Mouse (Mus musculus): ENCODE data around the gene Smco3.
"Not testable (repeated sequence)": the region's sequence is repeated elsewhere in the genome, so short reads cannot be mapped to it uniquely, and the experiment has no call there.

The Smco3 gene

GRCm38 (mm10) chr6:136835352-136835751, at the start of gene Smco3:
Gene Smco3, minus strand, starts transcription at chr6:136835452.
- H3K4me3 ChIP-seq (replicated peaks; ENCODE audit: low read length), result no peak within 1 kb of the TSS
- TF ChIP-seq NANOG (IDR thresholded peaks at IDR 0.05; ENCODE audit: borderline replicate concordance, low read length) (no peak), CTCF (conservative IDR thresholded peaks at IDR 0.05; ENCODE audit: low read length) (no peak), POU5F1 (IDR thresholded peaks at IDR 0.05; ENCODE audit: borderline replicate concordance, low read length) (no peak)

DNA sequence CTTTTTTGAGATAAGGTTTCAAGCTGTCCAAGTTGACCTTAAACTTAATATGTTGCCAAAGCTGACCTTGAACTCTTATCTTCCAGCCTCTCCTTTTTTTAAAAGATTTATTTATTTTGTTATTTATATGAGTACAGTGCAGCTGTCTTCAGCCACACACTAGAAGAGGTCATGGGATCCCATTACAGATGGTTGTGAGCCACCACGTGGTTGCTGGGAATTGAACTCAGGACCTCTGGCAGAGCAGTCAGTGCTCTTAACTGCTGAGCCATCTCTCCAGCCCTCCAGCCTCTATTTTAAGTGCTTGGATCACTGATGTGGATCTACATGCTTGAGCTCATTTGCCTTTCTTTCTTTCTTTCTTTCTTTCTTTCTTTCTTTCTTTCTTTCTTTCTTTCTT, 49.5 kb upstream of the Smco3 start:
- not testable (repeated sequence) for H3K36me3 ChIP-seq (ENCODE audit: insufficient read depth, low read length); H3K4me3 ChIP-seq (replicated peaks; ENCODE audit: low read length); H3K4me1 ChIP-seq (replicated peaks; ENCODE audit: low read depth, low read length); H3K27me3 ChIP-seq (ENCODE audit: insufficient read depth, low read length); H3K9me3 ChIP-seq (ENCODE audit: low read length)

More at GRCm38 (mm10) chr6:136835352-136835751, at the start of gene Smco3:
- Histone ChIP-seq H3K4me1 (replicated peaks; ENCODE audit: low read depth, low read length) (no peaks in the 10 kb centered on the region), H3K27me3 (ENCODE audit: insufficient read depth, low read length) (0 out of 2 replicates have a peak, but pooled peaks cover 2% of the 10 kb centered on the region), H3K36me3 (ENCODE audit: insufficient read depth, low read length) (no peaks in the 10 kb centered on the region), H3K9me3 (ENCODE audit: low read length) (no peaks in the 10 kb centered on the region)

- no peaks in the 10 kb centered on the region for H3K4me1 ChIP-seq (replicated peaks; ENCODE audit: low read depth, low read length)
- no peak overlapping the region for H3K4me3 ChIP-seq (replicated peaks; ENCODE audit: low read length)
- no peaks in the 10 kb centered on the region for H3K27me3 ChIP-seq (ENCODE audit: insufficient read depth, low read length)
- no peaks in the 10 kb centered on the region for H3K9me3 ChIP-seq (ENCODE audit: low read length)
- TF ChIP-seq CTCF (conservative IDR thresholded peaks at IDR 0.05; ENCODE audit: low read length), result no peak
- H3K36me3 ChIP-seq (ENCODE audit: insufficient read depth, low read length), result no peaks in the 10 kb centered on the region
Observed at GRCm38 (mm10) chr6:136883961-136884360, 48.7 kb upstream of the Smco3 start.

- Histone ChIP-seq H3K4me3 (replicated peaks; ENCODE audit: low read length) (no peak overlapping the region), H3K36me3 (ENCODE audit: insufficient read depth, low read length) (no peaks in the 10 kb centered on the region), H3K27me3 (ENCODE audit: insufficient read depth, low read length) (no peaks in the 10 kb centered on the region), H3K4me1 (replicated peaks; ENCODE audit: low read depth, low read length) (no peaks in the 10 kb centered on the region), H3K9me3 (ENCODE audit: low read length) (no peaks in the 10 kb centered on the region)
- no peak for TF ChIP-seq CTCF (conservative IDR thresholded peaks at IDR 0.05; ENCODE audit: low read length)
Observed at GRCm38 (mm10) chr6:136883431-136883915, 48.2 kb upstream of the Smco3 start.

- no peaks in the 10 kb centered on the region for H3K27me3 ChIP-seq (ENCODE audit: insufficient read depth, low read length)
- H3K4me1 ChIP-seq (replicated peaks; ENCODE audit: low read depth, low read length), result no peaks in the 10 kb centered on the region
- H3K4me3 ChIP-seq (replicated peaks; ENCODE audit: low read length), result no peak overlapping the region
- no peaks in the 10 kb centered on the region for H3K36me3 ChIP-seq (ENCODE audit: insufficient read depth, low read length)
- no peaks in the 10 kb centered on the region for H3K9me3 ChIP-seq (ENCODE audit: low read length)
- no peak for TF ChIP-seq NANOG (IDR thresholded peaks at IDR 0.05; ENCODE audit: borderline replicate concordance, low read length)
- TF ChIP-seq CTCF (conservative IDR thresholded peaks at IDR 0.05; ENCODE audit: low read length), result no peak
- no peak for TF ChIP-seq POU5F1 (IDR thresholded peaks at IDR 0.05; ENCODE audit: borderline replicate concordance, low read length)
Observed at GRCm38 (mm10) chr6:136881678-136882077, 46.4 kb upstream of the Smco3 start.

DNA sequence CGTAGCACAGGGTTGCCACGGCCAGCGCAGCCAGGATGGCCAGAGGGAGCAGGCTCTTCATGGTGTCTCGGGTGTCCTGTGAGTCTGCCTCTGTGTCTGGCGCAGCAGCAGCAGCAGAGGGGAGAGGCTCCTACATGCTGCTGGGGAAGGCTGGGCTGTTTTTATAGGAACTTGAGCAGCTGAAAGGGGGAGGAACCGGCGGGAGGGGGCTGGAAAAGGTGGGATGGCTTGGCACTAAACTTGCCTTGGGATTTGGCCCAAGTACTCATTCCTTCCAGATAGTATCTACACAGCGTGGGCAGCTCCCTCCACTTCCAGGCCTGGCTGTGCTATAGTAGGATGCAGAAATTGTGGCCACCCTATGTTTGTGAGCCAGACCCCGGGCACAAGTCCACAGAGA, 40.4 kb upstream of the Smco3 start, which contains the start of gene Mgp:
Mgp (minus strand) TSS at position 154 of the 400 bp plus-strand sequence.
- H3K9me3 ChIP-seq (ENCODE audit: low read length), result no peaks in the 10 kb centered on the region
- no peak for TF ChIP-seq CTCF (conservative IDR thresholded peaks at IDR 0.05; ENCODE audit: low read length)
- TF ChIP-seq POU5F1 (IDR thresholded peaks at IDR 0.05; ENCODE audit: borderline replicate concordance, low read length), result no peak
- no peak for TF ChIP-seq NANOG (IDR thresholded peaks at IDR 0.05; ENCODE audit: borderline replicate concordance, low read length)
- H3K4me1 ChIP-seq (replicated peaks; ENCODE audit: low read depth, low read length), result 0 out of 2 replicates have a peak, but pooled peaks cover 2% of the 10 kb centered on the region
- no peaks in the 10 kb centered on the region for H3K36me3 ChIP-seq (ENCODE audit: insufficient read depth, low read length)
- no peak within 1 kb of the TSS for H3K4me3 ChIP-seq (replicated peaks; ENCODE audit: low read length)
- peaks cover 6% of the 10 kb centered on the region; the same call in 1 of the 2 replicates for H3K27me3 ChIP-seq (ENCODE audit: insufficient read depth, low read length)

DNA sequence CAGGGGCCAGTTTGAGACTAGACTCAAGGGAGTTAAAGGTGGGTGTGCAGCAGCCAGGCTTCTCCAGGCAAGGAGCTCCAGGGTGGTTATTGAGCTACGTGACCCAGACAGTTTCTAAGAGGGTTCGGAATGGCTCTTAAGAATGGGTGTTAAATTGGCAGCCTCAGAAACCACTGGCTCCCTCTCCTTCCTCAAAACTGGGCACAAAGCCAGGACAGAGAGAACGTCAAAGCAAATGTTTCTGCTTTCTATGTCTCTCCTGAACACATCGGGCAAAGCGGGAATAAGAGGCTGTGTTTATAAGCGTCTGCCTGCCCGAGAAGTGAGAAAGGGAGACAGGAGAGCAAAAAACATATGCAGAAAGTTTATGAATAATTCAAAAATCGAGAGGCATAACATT, 39.3 kb upstream of the Smco3 start:
- Histone ChIP-seq H3K9me3 (ENCODE audit: low read length) (no peaks in the 10 kb centered on the region), H3K4me3 (replicated peaks; ENCODE audit: low read length) (no peak overlapping the region), H3K36me3 (ENCODE audit: insufficient read depth, low read length) (no peaks in the 10 kb centered on the region), H3K27me3 (ENCODE audit: insufficient read depth, low read length) (peaks cover 6% of the 10 kb centered on the region; the same call in 1 of the 2 replicates), H3K4me1 (replicated peaks; ENCODE audit: low read depth, low read length) (0 out of 2 replicates have a peak, but pooled peaks cover 2% of the 10 kb centered on the region)
- TF ChIP-seq POU5F1 (IDR thresholded peaks at IDR 0.05; ENCODE audit: borderline replicate concordance, low read length) (no peak), NANOG (IDR thresholded peaks at IDR 0.05; ENCODE audit: borderline replicate concordance, low read length) (no peak), CTCF (conservative IDR thresholded peaks at IDR 0.05; ENCODE audit: low read length) (no peak)

DNA sequence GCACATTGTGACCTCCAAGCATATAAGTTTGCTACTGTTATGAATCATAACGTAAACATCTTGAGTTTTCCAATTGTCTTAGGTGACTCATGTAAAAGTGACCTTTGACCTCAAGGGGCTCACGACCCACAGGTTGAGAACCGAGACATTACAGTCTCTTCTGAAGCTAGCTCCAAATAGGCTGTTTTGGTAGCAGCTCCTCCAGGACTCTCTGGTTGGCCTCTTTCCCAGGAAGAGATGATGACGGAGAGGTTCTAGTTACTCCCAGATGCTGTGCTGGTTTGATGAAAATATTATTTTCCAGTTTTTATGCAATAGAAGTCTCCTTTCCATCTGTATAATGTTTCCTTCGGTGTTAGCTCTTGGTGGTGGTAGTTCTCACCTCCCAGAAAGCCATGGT, 33.7 kb upstream of the Smco3 start:
- Histone ChIP-seq H3K36me3 (ENCODE audit: insufficient read depth, low read length) (no peaks in the 10 kb centered on the region), H3K4me3 (replicated peaks; ENCODE audit: low read length) (no peak overlapping the region), H3K4me1 (replicated peaks; ENCODE audit: low read depth, low read length) (no peaks in the 10 kb centered on the region), H3K9me3 (ENCODE audit: low read length) (no peaks in the 10 kb centered on the region), H3K27me3 (ENCODE audit: insufficient read depth, low read length) (no peaks in the 10 kb centered on the region)
- no peak for TF ChIP-seq CTCF (conservative IDR thresholded peaks at IDR 0.05; ENCODE audit: low read length)
- TF ChIP-seq POU5F1 (IDR thresholded peaks at IDR 0.05; ENCODE audit: borderline replicate concordance, low read length), result no peak
- no peak for TF ChIP-seq NANOG (IDR thresholded peaks at IDR 0.05; ENCODE audit: borderline replicate concordance, low read length)

DNA sequence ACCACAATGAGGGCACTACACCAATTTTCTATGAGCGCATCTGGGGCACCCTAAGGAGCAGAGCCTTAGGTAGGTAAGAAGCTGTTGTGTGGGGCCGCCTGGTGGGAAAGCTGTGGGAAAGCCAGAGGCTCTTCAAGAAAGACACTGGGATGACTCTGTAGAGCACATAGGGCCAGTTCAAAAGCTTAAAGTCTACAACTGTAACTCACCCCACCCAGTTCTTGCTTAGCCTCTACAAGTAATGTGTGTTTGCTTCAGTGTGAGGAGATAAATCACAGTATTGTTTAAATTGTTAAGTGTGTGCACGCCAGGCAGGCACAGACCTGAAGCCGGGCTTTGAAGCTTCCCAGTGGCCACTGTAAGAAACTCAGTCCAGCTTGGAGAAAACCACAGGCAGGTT, 30.9 kb upstream of the Smco3 start:
- no peaks in the 10 kb centered on the region for H3K36me3 ChIP-seq (ENCODE audit: insufficient read depth, low read length)
- no peaks in the 10 kb centered on the region for H3K9me3 ChIP-seq (ENCODE audit: low read length)
- H3K4me1 ChIP-seq (replicated peaks; ENCODE audit: low read depth, low read length), result no peaks in the 10 kb centered on the region
- TF ChIP-seq NANOG (IDR thresholded peaks at IDR 0.05; ENCODE audit: borderline replicate concordance, low read length), result no peak
- TF ChIP-seq POU5F1 (IDR thresholded peaks at IDR 0.05; ENCODE audit: borderline replicate concordance, low read length), result no peak
- no peak for TF ChIP-seq CTCF (conservative IDR thresholded peaks at IDR 0.05; ENCODE audit: low read length)
- no peak overlapping the region for H3K4me3 ChIP-seq (replicated peaks; ENCODE audit: low read length)
- H3K27me3 ChIP-seq (ENCODE audit: insufficient read depth, low read length), result no peaks in the 10 kb centered on the region
